Mouse (Mus musculus): ENCODE measurements at regions not wholly inside any gene's neighbourhood (a gene's known extent, or its start where the extent isn't known, plus 50 kb on each side); places are given as distances from the start of the nearest gene placed in this dataset.
"Not testable (repeated sequence)": the region's sequence is repeated elsewhere in the genome, so short reads cannot be mapped to it uniquely, and the experiment has no call there.

DNA sequence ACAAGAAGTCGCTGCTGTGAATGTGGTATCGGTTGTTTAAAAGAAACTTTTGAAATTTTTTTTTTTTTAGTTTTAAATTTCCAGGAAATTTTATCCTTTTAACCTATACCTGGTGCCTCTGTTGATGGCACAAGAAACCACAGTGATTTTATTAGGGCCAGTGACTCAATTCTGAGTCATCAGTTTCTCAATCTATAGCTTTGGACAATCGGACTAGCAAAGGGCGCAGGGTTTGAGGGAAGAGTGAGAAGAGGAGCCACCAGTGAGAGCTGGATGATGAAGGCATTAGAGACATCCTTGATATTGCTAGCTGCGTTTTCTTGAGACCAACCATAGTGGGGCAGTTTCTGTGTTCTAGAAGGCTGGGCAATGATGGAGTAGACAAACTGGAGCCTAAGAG is 55.4 kb upstream of the Il33 start:
- DNase-seq (ENCODE audit: low spot score) = no peak

DNA sequence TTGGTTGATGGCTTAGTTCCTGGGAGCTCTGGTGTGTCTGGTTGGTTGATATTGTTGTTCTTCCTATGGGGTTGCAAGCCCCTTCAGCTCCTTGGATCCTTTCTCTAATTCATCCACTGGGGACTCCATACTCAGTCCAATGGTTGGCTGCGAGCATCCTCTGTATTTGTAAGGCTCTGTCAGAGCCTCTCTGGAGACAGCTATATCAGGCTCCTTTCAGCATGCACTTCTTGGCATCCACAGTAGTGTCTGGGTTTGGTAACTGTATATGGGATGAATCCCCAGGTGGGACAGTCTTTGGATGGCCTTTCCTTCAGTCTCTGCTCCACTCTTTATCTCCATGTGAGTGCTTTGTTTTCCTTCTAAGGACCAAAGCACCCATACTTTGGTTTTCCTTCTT is 55.9 kb upstream of the Ranbp6 start:
- DNase-seq (ENCODE audit: low spot score) = not testable (repeated sequence)

DNA sequence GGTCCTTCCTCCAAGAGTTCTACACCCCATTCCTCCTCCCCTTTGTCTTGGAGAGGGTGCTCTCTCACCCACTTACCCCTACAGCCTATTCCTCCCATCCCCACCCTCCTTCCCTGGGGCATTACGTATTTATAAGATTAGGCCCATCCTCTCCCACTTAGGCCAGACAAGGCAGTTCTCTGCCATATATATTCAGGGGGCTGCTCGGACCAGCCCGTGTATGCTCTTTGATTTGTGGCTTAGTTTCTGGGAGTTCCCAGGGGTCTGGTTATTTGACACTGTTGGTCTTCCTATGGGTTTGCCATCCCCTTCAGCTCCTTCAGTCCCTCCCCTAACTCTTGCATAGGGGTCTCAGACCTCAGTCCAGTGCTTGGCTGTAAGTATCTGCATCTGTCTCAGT is 54.0 kb upstream of the Ranbp6 start:
- DNase-seq (ENCODE audit: low spot score) = no peak

- DNase-seq (ENCODE audit: low spot score) = no peak
These were observed 52.4 kb upstream of the Ranbp6 start for GRCm38 (mm10) chr19:29865142-29865541.

- peak; percentile 47 for DNase-seq (ENCODE audit: low spot score)
These were observed 50.0 kb upstream of the Ranbp6 start for GRCm38 (mm10) chr19:29862808-29863207.
